Mouse (Mus musculus) cerebellum, adult 9-11 months (tissue): ENCODE measurements around the gene Zfp740.
A peak's percentile ranks its signal among the peaks of the same experiment; 100 is the strongest.

ENCODE experiments used
- DNase-seq: peaks from one replicate; pipeline ENCODE4 v3.0.0; 2022

Gene Zfp740

DNA sequence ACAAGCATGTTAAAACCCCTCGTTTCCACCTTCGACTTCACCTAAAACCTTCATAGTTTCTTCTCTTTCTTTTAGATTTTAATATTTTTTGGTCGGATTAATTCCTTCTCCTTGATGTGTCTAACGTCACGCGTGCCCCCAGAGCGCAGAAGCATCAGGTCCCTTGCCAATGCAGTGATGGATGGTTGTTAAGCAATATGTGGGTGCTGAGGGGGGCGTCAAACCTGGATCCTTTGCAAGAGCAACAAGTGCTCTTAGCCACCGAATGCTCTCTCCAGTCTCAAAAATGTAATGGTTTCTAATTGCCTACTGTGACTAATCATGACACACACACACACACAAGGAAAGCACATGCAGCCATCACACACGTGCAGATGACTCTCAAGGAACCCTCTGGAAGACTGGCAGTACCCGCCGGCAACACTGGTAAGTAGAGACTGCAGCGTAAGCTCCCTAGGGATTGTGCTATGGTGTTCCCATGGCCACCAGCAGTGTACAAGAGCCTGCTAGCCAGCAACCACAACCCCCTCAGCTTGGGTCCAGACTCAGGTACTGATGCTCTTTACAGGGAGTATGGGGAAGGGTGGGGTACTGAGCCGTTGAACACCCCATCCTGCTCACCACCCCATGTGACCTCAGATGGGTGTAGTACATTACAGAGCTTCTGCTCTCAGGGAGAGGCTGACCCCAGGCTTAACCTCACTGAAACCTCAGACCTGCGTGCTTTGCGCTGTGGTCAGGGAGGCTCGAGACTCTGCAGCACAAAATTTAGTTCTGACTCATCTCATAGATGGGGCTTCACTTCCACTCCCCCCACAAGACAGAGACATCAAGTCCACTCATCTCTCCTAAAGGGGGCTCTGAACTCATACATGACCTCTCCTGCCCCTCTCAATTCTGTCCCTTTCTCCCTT lies 27.6 kb downstream of the Zfp740 start:
- DNase-seq = no peak

- DNase-seq = no peak
Observed at GRCm38 (mm10) chr15:102231748-102232147, 28.7 kb downstream of the Zfp740 start, which contains the start of gene Itgb7. Gene Itgb7, minus strand, starts transcription at chr15:102231944.

DNA sequence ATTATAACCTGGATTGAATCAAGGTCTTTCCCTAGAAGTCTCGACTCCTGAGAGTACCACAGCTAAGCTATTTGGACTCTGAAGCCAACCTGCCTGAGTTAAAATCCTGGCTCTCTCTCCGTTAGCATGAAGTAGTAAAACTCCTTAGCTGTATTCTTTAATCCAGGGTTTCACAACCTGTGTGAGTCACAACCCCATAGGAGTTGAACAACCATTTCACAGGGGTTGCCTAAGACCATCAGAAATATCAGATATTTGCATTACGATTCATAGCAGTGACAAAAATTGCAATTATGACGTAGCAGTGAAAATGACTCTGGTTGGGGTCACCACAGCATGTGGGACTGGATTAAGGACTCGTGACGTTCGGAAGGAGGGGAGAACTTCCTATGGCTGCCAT lies 29.7 kb downstream of the Zfp740 start:
- DNase-seq = no peak

GRCm38 (mm10) chr15:102233896-102234295 lies 30.8 kb downstream of the Zfp740 start:
- DNase-seq = no peak

DNA sequence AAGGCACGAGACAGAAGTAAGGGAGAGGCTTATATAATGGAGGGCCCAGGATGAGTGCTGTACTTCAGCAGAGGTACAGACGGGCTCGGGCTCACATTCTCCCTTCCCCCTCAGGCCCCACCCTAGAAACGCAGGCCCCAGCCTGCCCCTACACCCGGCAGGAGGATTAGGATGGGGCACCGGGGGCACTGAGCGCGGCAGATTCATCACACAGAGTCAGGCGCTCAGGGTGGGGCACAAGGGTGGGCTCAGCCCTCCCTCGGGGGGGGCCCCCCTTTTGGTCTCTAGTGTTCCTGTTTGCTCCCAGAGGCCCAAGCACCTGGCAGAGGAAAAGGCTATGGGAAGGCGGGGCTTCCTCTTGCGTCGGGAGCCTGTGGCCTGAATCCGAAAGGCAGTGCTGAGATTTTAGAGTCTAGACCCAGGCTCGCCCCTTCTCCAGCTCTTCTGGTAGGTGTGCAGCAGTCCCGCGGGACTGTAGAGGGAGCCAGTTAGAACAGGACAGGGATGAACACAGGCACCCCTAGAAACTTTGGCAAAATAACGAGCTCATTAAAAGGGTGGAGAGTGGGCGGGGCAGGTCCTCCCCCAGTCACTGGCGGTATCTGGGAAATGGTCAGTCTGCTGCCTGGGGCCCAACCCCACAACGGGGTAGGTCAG lies 32.5 kb downstream of the Zfp740 start:
- no peak for DNase-seq

- no peak for DNase-seq
Observed at GRCm38 (mm10) chr15:102238543-102239259, 35.7 kb downstream of the Zfp740 start.

DNA sequence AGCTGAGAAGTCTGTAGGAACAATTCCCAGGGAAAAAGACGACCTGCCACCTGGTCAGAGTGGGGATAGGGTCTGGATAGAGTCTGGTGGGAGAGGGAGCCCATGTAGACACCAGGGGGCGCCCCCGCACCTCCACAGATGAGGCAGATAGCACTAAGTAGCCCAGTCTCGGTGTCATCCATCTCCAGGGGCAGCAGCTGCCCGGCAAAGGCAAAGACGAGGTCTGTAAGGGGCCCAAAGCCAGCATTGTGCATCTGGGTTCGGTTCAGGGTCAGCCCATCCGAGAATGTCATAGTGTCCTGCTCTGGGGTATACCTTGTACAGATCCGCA lies 36.2 kb downstream of the Zfp740 start:
- peak; percentile 70 for DNase-seq

DNA sequence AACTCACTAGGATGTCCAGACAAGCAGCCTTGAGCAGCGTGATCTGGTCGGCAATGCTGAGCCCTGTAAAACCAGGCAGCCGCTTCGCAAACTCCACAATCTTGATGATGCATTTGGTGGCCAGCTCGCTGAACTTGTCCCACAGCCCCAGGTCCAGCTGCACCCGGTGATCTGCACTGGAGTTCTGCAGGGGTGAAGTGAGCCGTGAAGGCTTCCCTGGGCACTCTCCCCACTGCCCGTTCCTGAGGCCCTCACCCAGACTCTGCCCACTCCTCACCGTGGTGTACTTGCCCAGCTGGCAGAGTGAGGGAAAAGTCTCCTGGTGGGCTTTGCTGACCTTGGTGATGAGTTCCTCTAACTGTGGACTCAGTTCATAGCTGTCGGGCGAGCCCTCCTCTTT lies 36.8 kb downstream of the Zfp740 start:
- DNase-seq = no peak

- DNase-seq = no peak
Observed at GRCm38 (mm10) chr15:102240607-102241006, 37.6 kb downstream of the Zfp740 start.

DNA sequence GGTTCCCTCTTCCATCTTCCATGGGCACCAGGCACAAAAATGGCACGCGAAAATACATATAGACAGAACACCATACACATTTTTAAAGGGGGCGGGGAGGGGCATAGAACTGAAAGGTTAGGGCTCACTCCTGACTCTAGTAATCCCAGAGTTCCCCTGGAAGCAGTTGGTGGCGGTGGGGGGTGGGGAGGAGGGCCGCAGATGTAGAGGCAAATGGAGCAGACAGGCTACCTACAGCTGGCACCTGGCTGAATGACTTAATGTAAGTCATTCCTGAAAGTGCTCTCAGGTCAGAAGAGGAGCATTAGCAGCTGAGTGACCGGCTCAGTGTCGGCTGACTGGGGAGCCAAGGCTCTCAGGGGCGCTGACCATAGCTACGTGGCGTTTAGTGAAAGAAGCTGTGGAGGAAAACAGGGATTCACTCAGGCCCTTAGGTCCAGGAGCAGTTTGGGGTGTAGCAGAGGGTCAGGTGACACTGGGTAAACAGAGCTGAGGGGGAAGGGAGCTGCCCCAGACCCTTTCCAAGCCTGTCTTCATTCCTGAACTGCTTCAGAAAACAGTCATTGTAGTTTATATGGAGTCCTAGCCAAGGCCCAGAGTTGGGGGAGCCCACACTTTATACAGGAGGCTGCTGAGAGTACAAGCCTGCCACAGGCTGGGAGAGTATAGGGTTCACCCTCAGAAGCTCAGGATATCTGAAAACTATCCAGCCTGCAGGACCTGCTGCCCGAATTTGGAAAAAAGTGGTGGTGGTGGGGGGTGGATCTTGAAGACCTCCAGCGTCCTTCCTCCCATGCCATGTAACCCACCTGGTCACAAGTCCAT lies 39.6 kb downstream of the Zfp740 start:
- DNase-seq = no peak

DNA sequence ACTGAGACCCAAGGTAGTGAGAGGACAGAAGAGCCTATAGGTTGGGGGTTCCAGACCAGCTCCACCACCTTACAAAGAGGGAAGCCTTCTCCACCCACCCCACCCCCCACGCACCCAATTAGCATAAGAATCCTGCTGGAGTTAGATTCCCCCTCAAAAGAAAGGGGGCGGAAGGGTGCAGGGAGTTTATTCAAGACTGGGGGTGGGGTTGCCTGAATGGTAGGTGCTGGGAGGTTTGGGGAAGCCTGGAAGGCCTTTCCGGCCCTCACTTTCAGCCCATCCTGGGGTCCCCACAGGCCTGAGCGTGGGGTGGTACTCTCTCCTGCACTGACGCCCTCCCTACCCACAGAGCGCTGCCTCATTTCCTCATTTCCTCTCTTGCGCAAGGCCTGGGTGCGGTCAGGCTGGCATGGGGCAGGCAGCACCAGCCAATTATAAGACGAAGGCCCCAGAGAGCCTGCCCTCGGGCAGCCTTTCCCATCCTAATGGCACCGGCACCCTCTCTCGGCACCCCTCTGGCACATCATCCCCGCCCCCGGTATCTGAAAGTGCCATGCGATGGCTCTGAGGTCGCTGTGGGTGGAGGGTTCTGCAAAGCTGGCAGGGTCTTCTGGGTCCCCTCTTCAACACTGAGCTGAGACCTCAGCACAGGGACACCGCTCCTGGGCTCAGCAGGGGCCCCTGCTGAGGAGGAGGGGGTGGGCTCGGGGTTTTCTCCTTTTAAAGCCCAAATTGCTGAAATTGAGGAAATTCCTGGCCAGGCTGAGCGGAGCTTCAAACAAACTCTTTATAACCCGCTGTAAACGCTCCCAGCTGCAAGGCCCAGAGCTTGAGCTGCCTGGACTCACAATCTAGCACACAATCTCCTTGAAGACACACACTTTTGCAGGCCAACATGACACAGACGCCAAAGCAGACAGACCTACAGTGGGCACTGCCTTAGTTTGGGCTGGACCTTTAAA lies 40.5 kb downstream of the Zfp740 start:
- DNase-seq = no peak

DNA sequence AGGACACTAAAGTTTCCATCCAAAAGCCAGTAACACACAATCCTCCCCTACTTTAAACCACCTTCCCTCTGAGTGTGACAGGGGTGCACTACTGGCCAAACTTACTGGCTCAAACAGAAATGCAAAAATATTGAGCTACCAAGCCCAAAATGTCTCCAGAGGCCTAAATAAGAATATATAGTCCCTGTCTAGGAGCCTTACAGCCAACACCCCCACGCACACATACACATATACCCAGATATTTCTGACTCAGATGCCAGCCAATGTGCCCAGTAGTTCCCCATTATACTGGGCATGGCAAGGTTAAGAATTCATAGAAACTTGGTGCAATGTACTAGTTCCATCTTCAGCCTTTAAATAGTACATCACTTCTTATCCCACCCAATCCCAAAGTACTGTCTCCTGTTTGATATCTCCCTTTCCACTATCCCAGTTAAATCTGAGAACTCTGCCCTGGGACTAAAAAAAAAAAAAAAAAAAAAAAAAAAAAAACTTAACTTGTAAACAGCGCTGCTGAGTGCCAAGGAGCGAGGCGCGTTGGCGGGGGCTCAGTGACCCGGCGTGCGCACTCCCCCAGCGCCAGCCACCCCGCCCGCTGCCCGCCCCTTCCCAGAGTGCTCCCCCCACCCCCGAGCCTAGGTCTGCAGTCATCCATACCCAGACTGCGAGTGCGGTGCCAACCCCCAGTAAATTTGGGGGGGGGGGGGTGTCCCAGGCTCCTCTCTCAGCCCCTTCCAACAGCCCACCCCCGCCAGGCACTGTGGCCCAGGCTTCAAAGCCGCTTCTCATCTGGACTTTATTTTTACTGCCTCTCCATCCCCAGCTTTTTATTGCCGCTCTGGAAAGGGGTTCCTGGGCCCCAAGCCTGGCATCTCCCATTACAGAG lies 41.5 kb downstream of the Zfp740 start:
- no peak for DNase-seq

DNA sequence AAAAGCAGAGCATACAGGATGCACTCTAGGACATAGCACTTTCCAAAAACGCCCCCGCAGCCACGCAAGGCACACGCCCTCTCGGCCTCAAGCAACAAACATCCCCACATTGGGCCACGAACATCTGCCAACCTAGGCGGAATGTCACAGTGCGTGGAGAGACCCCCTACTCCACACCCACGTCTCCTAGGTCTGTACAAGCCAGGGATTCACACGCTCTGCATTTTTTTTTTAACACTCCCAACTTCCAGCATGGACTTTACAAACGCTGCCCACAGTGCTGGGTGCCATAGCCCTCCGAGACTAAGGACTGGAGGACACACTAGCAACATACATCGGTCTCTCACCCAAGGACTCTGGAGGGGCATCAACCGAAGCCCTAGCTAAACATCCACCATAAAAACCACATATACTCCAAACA lies 42.4 kb downstream of the Zfp740 start:
- peak; percentile 59 for DNase-seq

GRCm38 (mm10) chr15:102245891-102246741 lies 43.1 kb downstream of the Zfp740 start:
- peak; percentile 88 for DNase-seq

- DNase-seq = peak; percentile 95
Observed at GRCm38 (mm10) chr15:102246866-102247251, 43.8 kb downstream of the Zfp740 start.

- peak; percentile 78 for DNase-seq
Observed at GRCm38 (mm10) chr15:102247252-102248130, 44.4 kb downstream of the Zfp740 start.

GRCm38 (mm10) chr15:102248131-102248811 lies 45.2 kb downstream of the Zfp740 start:
- DNase-seq = peak; percentile 33

GRCm38 (mm10) chr15:102248812-102249191 lies 45.8 kb downstream of the Zfp740 start:
- peak; percentile 48 for DNase-seq
